Mouse (Mus musculus) frontal cortex, adult (tissue): ENCODE measurements at regions not wholly inside any gene's neighbourhood (a gene's known extent, or its start where the extent isn't known, plus 50 kb on each side); places are given as distances from the start of the nearest gene placed in this dataset.

Source experiments
- ATAC-seq: cut with Nextera tagmentation; 2 replicates; pipeline ENCODE4 v1.9.2; 2017; ENCODE audit warnings: mild to moderate bottlenecking, moderate library complexity, mixed read lengths; ENCODE audit not compliant: low TSS enrichment

DNA sequence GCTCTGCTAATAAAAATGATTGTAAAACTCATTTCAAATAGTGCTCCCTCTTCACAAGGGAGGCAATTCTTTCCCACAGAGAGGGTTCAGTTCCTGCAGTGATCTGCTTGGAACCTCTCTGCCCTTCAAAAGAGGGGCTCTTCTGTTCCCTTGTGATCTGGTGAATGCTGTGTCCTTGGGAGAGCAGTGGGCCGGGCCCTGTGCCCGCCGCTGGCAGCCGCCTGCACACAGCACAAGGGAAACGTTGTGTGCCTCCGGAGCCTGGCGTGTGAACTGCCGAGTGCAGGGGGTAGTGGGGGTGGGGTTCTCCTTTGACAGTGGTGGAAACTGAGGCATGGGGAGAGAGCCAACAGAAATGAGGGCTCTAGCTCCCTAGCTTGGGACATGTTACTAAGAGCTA, 54.4 kb upstream of the Csrp1 start:
- peak; percentile 51; the same call in 1 of the 2 replicates for ATAC-seq

DNA sequence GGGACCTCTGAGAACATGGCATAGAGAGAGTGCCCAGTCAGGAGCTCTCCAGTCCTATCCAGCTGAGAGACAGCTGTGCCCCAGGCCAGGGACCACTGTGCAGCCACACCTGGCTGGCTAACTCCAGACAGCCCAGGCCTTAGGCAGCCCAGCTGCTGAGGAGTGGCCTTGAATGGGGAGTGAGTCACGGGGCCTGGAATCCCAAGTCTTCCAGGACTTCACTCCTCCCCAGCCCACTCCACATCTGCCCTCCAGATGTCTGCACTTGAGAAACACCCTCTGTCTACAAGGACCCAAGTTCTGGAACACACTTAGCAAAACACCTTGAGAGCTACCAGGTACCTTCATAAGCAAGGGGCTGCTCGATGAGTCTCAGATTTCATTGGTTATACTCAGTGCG, 51.5 kb upstream of the Csrp1 start:
- no peak for ATAC-seq

DNA sequence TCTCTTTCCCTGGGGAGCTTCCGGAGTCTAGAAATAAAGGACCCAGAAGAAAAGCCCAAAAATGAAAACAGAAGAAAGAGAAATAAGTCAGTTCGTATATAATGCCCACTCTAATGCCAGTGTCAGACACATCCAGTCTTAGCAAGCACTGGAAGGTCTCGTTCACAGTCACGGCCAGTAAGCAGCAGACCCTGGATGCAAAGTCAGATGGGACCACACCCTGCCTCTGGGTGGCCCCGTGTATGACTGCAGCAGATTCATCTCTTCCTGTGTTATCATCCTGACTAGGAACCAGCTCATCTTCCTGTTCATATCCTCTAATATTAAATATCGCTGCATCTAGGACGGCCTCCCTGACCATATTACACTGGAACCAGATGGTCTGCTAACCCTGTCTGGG, 50.9 kb upstream of the Csrp1 start:
- ATAC-seq, result no peak

DNA sequence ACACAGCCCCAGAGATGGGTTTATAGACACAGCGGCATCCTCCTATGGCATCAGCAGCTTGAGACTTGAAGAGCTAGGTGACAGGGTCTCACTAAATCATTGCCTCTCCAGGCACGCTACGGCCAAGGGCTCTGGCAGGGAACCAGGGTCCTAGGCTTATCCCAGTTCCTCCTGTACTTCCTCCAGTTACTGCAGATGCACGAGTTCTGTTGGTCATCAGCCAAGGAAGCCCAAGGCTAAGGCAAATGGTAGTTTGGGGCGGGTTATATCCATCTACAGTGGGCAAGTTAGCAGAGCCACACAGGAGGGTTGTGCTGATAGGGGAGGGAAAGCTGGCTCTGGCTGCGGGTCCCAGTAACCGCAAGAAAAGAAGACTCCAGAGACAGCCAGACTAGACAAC, 50.1 kb upstream of the Csrp1 start:
- ATAC-seq, result no peak; the same call in 1 of the 2 replicates
